Mouse (Mus musculus) cerebellum, postnatal 36 days (tissue): ENCODE measurements at regions not wholly inside any gene's neighbourhood (a gene's known extent, or its start where the extent isn't known, plus 50 kb on each side); places are given as distances from the start of the nearest gene placed in this dataset.
"Not testable (repeated sequence)": the region's sequence is repeated elsewhere in the genome, so short reads cannot be mapped to it uniquely, and the experiment has no call there.

Experiments used
- DNase-seq, 2 experiments: peaks; one replicate each; pipeline ENCODE4 v3.0.0; 2021 to 2022; ENCODE audit warnings: mixed read lengths in 2 of 2

GRCm38 (mm10) chr6:64948839-64949238 lies 93.5 kb upstream of the Smarcad1 start:
- DNase-seq: not testable (repeated sequence)

DNA sequence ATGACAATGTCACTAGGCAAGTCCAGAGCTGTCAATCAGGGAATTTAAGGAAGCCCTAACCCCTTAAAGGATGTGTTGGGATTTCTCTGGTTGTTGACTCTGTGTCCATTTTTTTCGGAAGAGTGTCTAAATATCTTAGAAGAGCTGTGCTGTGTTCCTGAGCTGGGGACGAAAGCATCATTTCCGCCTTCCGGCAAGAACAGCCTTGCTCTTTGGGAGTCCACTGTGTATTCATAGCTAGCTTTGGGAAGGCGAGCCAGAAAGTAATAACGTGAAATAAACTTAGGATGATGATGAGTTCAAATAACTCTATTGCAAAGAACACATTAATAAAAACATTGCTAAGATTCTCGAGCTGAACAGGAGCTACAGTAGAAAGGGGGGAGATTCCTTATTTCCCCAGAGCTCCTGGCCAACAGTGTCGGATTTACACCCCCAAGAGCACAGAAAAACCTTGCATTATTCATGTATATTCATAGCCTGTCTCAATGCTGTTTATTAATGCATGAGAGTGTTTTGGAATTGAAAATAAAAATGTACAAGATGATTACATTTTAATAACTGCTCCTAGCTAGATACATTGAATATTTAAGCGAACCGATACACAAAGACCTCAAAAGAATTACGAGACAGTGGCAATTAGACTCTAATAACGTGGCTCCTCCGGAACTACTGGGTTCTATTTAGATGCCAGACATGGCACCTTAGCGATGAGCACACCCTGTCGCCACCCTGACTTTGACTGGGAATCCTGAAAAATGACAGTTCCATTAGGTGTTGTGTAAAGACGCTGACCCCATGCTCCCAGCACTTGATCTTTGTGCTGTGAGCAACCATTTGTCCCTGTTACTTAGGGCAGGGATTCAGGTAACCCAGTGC lies 80.5 kb upstream of the Smarcad1 start:
- DNase-seq: no peak

GRCm38 (mm10) chr6:64962612-64963011 lies 79.8 kb upstream of the Smarcad1 start:
- no peak for DNase-seq

GRCm38 (mm10) chr6:64964664-64965063 lies 77.7 kb upstream of the Smarcad1 start:
- no peak for DNase-seq

- no peak for DNase-seq
These were observed 77.2 kb upstream of the Smarcad1 start for GRCm38 (mm10) chr6:64965203-64965602.

- DNase-seq: no peak
These were observed 72.2 kb upstream of the Smarcad1 start for GRCm38 (mm10) chr6:64970158-64970557.

GRCm38 (mm10) chr6:64973968-64974367 lies 68.4 kb upstream of the Smarcad1 start:
- DNase-seq: peak; percentile 13 to 17

GRCm38 (mm10) chr6:64974453-64974852 lies 67.9 kb upstream of the Smarcad1 start:
- not testable (repeated sequence) for DNase-seq

DNA sequence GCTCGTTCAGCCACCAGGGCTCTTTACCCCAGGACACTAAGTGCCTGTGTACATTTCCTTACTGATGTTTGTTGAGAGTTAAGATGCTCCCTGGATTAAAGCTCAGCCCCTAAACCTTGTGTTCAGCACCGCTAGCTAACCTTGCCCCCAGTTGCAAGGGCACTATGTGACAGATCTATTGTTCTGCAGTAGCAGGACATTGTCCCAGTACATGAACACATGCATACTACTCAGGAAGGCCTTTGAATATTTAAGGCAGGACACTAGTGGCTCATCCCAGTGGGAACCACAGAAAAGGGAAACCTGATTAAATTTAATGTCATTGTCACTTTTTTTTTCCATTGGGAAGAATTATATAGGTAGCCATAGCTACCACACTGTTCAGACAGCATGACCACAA lies 60.3 kb upstream of the Smarcad1 start:
- no peak for DNase-seq
